Mouse (Mus musculus) heart, adult 2 months (tissue): ENCODE data around the gene Hps5. TPM values are rescaled to one million over a fixed set of nuclear protein-coding genes. Genes with fewer than 3 reads are reported as not detected.

Source experiments
- DNase-seq, 2 experiments: peaks; one replicate each; pipeline ENCODE4 v3.0.0; 2021
- H3K27ac ChIP-seq: fragments of 200-600 bp; 2 replicates; pipeline ENCODE4 v1.8.1; 2022
- H3K27me3 ChIP-seq: fragments of 200-500 bp; 2 replicates; pipeline ENCODE4 v1.6.1; 2012; ENCODE audit warnings: mild to moderate bottlenecking, low read length, inconsistent platforms, mixed read lengths; ENCODE audit not compliant: control insufficient read depth, insufficient read depth
- H3K36me3 ChIP-seq: fragments of 200-500 bp; 2 replicates; pipeline ENCODE4 v1.6.1; 2012; ENCODE audit warnings: low read length, inconsistent platforms; ENCODE audit not compliant: control insufficient read depth, insufficient read depth
- H3K4me1 ChIP-seq: fragments of 200-500 bp; 2 replicates; pipeline ENCODE4 v1.6.1; 2011; ENCODE audit warnings: low read length; ENCODE audit not compliant: control insufficient read depth, insufficient read depth
- H3K4me3 ChIP-seq: fragments of 200-600 bp; 2 replicates; pipeline ENCODE4 v1.8.1; 2022
- H3K79me2 ChIP-seq: fragments of 200-500 bp; replicated peaks from 2 replicates; pipeline ENCODE4 v1.6.1; 2012; ENCODE audit warnings: mild to moderate bottlenecking, inconsistent platforms, low read length, moderate library complexity, mixed read lengths; ENCODE audit not compliant: control insufficient read depth, insufficient read depth
- H3K9ac ChIP-seq: fragments of 200-500 bp; 2 replicates; pipeline ENCODE4 v1.6.1; 2012; ENCODE audit warnings: low read depth, mild to moderate bottlenecking, control low read depth, inconsistent platforms, low read length, mixed read lengths
- CTCF ChIP-seq: fragments of 200-600 bp; IDR thresholded peaks from 2 replicates; pipeline ENCODE4 v1.8.1; 2022; ENCODE audit warnings: antibody characterized with exemption, mild to moderate bottlenecking, moderate library complexity
- EP300 ChIP-seq: fragments of 200-500 bp; IDR thresholded peaks from 2 replicates; pipeline ENCODE4 v1.6.1; 2011; ENCODE audit warnings: low read depth, low read length, control low read depth; ENCODE audit not compliant: insufficient read depth
- POLR2A ChIP-seq: fragments of 200-500 bp; IDR thresholded peaks from 2 replicates; pipeline ENCODE4 v1.6.1; 2011; ENCODE audit warnings: mild to moderate bottlenecking, low read depth, low read length, control low read depth; ENCODE audit not compliant: insufficient read depth
- WGBS: fragments of 180-500 bp; shearing (Covaris S2); methylation state at CpG from one replicate; pipeline ENCODE4 v1.1.7; 2018; 5-methylcytosine and 5-hydroxymethylcytosine counted together
- intact Hi-C: fragments of 180-260 bp; cut with DNase I; formaldehyde crosslinking; loops from one replicate; pipeline ENCODE4 v1.15.1; 2025
- polyA plus RNA-seq: library from polyadenylated mRNA; depleted of rRNA; stranded (reverse); fragments of >200 nt; gene quantifications from 2 replicates; pipeline ENCODE4 v1.2.3, GENCODE M21; 2012
- total RNA-seq, 2 experiments: library from RNA; stranded (reverse); gene quantifications; 2 replicates each; pipeline ENCODE4 v1.2.3; 2021

The Hps5 gene
- total and polyA plus RNA-seq, 3 experiments, result 5.2 to 9.2 (median 7.5) TPM

DNA sequence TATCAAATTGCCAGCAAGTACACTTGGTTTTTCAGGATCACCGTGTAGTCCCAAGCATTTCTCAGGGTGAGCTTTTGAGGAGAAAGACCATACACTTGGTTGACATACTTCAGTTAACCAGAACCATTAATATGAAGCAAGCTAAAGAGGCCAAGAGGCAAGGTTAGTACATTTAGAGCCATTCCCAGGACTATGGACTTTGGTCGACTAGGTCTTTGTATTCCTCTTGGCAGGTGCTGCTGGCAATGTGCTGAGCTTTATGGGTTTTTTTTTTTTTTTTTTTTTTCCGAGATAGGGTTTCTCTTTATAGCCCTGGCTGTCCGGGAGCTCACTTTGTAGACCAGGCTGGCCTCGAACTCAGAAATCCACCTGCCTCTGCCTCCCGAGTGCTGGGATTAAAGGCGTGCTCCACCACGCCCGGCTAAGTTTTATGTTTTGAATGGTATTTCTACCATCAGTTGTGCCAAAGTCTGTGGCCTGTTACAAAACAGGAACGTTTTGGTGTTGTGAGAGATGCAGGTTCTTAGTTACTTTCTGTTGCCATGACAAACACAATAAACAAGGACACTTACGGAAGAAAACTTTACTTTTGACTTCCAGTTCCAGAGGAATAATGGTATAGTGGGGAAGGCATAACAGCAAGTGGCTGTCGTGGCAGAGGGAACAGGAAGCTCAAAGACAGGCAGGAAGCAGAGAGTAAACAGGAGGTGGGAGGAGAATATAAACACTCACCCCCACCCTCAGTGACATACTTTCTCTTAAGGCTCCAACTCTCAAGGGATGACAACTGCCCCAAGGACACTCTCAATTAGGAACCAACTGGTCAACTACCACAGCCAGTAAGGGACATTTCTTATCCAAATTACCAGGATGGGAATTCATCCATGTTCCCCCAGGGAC is 57.1 kb downstream of the Hps5 start:
- no peak for TF ChIP-seq EP300
- TF ChIP-seq POLR2A, result no peak
- TF ChIP-seq CTCF, result no peak
- 66% methylated on average over 12 of the region's 12 CpGs for WGBS
- intact Hi-C loops, result no loop called here
- no peak for DNase-seq
- H3K4me1 ChIP-seq, result no peaks in the 10 kb centered on the region
- no peaks in the 10 kb centered on the region for H3K79me2 ChIP-seq
- no peak overlapping the region for H3K4me3 ChIP-seq
- H3K27me3 ChIP-seq, result no peaks in the 10 kb centered on the region
- H3K9ac ChIP-seq, result no peak overlapping the region
- H3K36me3 ChIP-seq, result no peaks in the 10 kb centered on the region
- no peak overlapping the region for H3K27ac ChIP-seq

- Histone ChIP-seq H3K9ac (no peak overlapping the region), H3K27ac (no peak overlapping the region), H3K4me3 (no peak overlapping the region), H3K79me2 (no peaks in the 10 kb centered on the region), H3K27me3 (no peaks in the 10 kb centered on the region), H3K36me3 (no peaks in the 10 kb centered on the region), H3K4me1 (no peaks in the 10 kb centered on the region)
- DNase-seq, result no peak
- WGBS, result 57% methylated on average over 2 of the region's 2 CpGs
- TF ChIP-seq CTCF (no peak), POLR2A (no peak), EP300 (no peak)
- intact Hi-C loops, result no loop called here
These were observed 60.9 kb downstream of the Hps5 start for GRCm38 (mm10) chr7:46734983-46735382.

DNA sequence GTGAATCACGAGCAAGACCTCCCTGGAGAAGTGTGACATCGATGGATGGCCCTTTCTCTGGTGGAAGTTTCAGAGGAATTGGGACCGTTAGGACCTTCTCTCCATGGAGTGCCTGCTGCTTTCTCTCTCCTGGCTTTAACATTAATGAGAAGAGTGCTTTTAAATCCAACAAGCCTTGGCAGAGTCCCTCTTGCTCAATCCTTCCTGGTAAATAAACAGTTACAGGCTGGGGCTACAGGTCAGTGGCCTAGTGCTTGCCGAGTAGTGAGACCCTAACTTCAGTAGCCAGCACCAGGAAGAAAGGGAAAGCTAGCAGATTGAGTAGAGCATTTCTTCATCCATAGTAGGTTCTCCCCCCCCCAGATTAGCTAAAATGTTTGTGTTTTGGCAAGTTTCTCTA is 63.4 kb downstream of the Hps5 start, which contains the start of gene Saa4:
Gene Saa4 (minus strand): TSS at position 146 of the 400 bp plus-strand sequence.
- H3K79me2 ChIP-seq, result no peaks in the 10 kb centered on the region
- no peaks in the 10 kb centered on the region for H3K27me3 ChIP-seq
- no peak for DNase-seq
- H3K36me3 ChIP-seq, result no peaks in the 10 kb centered on the region
- no peak for TF ChIP-seq EP300
- TF ChIP-seq CTCF, result no peak
- TF ChIP-seq POLR2A, result no peak
- intact Hi-C loops, result no loop called here
- no peaks in the 10 kb centered on the region for H3K4me1 ChIP-seq
- no peak within 1 kb of the TSS for H3K9ac ChIP-seq
- no peak within 1 kb of the TSS for H3K4me3 ChIP-seq
- no peak within 1 kb of the TSS for H3K27ac ChIP-seq
- WGBS, result 76% methylated on average over 4 of the region's 4 CpGs

DNA sequence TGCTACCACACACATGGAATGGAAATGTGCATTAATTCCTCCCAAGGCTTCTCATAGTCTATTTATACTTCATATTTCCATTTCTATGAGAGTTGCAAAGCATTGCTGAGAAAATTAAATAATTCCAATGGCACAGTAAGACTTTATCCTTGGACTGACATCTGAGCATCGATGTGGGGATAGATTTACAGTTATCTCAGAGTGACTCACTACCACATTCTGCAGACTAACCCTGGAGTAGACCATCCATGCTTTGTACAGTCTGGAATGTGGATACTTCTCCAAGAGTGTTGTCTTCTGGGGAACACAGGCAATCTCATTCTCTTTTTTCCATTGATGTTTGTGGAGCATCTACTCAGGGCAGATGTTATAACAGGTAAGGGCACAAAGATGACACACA is 68.3 kb downstream of the Hps5 start:
- no peak overlapping the region for H3K4me3 ChIP-seq
- no peaks in the 10 kb centered on the region for H3K4me1 ChIP-seq
- no peaks in the 10 kb centered on the region for H3K36me3 ChIP-seq
- intact Hi-C loops, result no loop called here
- WGBS, result 66% methylated on average over 1 of the region's 1 CpGs
- H3K79me2 ChIP-seq, result no peaks in the 10 kb centered on the region
- H3K27ac ChIP-seq, result no peak overlapping the region
- H3K27me3 ChIP-seq, result no peaks in the 10 kb centered on the region
- no peak overlapping the region for H3K9ac ChIP-seq
- TF ChIP-seq EP300 (no peak), CTCF (no peak), POLR2A (no peak)
- DNase-seq, result no peak

DNA sequence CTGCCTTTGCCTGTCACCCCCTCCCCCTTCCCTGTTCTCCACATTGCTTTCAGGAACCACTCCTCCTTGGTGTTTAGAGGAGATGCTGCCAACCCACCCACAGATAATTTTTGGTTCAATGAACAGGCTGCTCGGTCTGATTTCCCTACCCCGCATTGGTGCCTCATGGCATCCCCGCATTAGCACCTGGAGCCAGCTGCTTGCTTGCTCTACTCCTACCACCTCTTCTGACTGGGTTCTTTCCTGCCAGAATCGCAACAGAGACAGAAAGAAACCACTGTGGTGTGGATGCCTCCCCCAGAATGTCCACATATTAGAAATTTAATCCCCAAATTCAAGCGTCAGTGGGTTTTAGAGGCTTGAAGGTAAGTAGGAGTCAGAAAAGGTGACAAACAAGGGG is 71.5 kb downstream of the Hps5 start:
- intact Hi-C loops, result no loop called here
- H3K9ac ChIP-seq, result no peak overlapping the region
- no peak overlapping the region for H3K4me3 ChIP-seq
- no peak overlapping the region for H3K27ac ChIP-seq
- no peak for DNase-seq
- no peaks in the 10 kb centered on the region for H3K36me3 ChIP-seq
- TF ChIP-seq CTCF (no peak), POLR2A (no peak), EP300 (no peak)
- H3K4me1 ChIP-seq, result no peaks in the 10 kb centered on the region
- H3K27me3 ChIP-seq, result no peaks in the 10 kb centered on the region
- WGBS, result 72% methylated on average over 5 of the region's 5 CpGs
- H3K79me2 ChIP-seq, result no peaks in the 10 kb centered on the region

GRCm38 (mm10) chr7:46723849-46724248 is 72.0 kb downstream of the Hps5 start:
- H3K27ac ChIP-seq, result no peak overlapping the region
- H3K9ac ChIP-seq, result no peak overlapping the region
- no peaks in the 10 kb centered on the region for H3K4me1 ChIP-seq
- DNase-seq, result no peak
- no peak overlapping the region for H3K4me3 ChIP-seq
- no peaks in the 10 kb centered on the region for H3K36me3 ChIP-seq
- WGBS, result 58% methylated on average over 3 of the region's 3 CpGs
- TF ChIP-seq CTCF (no peak), POLR2A (no peak), EP300 (no peak)
- no peaks in the 10 kb centered on the region for H3K79me2 ChIP-seq
- H3K27me3 ChIP-seq, result no peaks in the 10 kb centered on the region
- intact Hi-C loops, result no loop called here
